Mouse (Mus musculus): ENCODE results near the gene Pglyrp1. TPM values are rescaled to one million over a fixed set of nuclear protein-coding genes. Genes with fewer than 3 reads are reported as not detected.

The Pglyrp1 gene
- total RNA-seq, 2 experiments from 2014 or later: 56.7 to 397 TPM

DNA sequence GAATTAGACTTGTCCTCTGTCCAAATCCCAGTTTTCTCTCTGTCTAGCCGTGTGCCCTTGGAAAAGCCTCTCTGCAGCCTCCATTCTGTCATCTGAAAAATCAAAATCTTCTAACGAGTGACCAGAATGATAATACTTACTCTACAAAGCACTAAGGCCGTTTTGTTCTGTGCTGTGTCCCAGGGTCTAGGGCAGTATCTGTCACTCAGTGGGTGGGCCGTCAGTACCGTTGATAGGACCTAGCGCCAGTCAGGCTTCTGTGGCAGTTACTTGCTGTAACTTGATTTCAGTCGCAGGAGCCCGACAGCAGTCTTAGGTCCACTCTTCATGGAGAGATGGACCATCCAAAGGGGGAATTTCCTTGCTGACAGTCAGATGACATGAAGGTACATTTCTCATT is 53.2 kb downstream of the Pglyrp1 start:
- no peak for ATAC-seq (replicated peaks; ENCODE audit: low FRiP score, poor library complexity, severe bottlenecking)

DNA sequence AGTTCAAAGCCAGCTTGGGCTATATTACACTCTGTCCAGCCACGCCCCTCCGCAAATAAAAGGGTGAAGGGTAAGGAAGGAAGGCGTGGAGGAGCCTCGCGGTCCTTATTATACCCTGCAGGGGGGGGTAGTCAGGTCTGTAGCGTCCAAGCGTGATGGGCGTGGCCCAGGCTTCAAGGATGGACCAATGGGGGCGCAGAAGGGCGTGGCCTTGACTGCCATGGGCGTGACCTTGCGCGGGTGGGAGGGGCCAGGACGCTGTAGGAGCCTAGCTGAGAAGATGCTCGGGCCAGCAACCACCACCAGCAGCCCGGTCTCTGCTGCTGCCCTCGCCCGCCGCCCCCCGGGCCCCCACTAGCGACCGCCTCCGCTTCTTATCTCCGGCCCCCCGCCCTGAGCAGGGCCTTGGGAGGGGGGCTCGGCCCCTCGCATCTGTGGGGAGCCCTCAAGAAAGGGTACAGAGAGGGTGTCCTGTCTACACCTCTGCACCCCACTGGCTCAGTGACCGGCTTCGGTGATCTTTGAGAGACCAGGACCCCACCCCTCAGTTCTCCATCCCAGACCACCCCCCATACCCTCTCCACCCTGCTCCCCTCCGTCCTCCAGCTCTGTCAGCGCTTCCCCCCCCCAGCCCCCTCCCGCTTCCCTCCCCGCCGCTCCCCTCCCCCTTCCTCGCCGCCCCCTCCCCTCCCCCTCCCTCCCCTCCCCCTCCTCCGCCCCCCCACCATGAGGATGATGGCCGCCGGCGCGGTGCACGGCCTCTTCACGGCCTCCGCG is 54.2 kb downstream of the Pglyrp1 start, which contains the start of gene Nova2:
TSS of gene Nova2 (plus strand) at position 727 of the 777 bp plus-strand sequence.
- peak; percentile 59 for ATAC-seq (replicated peaks; ENCODE audit: low FRiP score, poor library complexity, severe bottlenecking)

DNA sequence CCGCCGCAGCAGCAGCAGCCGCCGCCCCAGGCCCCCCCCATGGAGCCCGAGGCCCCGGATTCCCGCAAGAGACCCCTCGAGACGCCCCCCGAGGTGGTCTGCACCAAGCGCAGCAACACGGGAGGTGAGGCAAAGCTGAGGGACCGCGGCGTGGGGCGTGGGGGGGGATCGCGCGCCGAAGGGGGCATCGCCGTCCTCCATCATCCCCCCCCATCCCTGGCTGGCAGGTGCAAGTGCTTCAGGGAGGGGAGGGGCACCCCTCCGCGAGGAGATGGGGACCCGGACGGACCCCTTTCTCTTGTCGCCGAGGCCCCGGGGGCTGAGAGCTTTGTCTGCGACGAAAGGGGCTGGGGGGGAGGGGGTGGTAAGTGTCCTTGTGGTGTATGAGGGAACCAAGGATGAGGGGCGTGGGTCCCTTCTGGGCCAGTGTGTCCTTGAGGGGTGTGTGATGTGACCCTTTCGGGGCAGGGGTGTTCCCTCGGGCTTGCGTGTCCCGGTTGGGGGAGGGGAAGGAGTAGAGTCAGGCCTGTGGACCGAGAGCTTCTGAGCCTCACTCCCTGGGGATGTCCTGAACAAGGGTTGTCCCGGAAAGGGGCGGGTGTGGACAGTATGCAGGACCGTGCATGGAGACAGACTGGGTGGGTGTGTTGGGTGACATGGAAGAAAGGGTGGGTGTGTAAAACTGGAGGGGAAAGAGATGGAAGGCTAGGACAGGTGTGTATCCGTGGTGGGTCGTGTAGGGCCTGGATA is 55.1 kb downstream of the Pglyrp1 start:
- ATAC-seq (replicated peaks; ENCODE audit: low FRiP score, poor library complexity, severe bottlenecking): no peak

DNA sequence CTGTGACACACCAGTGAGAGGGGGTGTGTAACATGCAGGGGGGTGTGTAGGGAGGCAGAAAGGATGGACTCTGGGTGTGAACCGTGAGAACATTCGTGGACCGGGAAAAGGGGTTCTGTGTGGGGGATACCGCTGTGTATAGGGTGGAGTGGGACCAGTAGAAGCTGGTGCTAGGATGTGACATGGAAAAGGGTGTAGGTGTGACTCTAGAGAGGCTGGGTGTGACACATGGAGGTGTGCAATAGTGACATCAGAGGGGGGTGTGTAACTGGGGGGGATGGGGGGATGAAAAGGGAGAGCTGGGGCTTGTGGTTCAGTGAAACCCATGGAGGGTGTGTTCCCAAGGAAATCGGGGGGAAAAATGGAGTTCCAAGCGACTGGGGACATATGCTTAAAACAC is 55.8 kb downstream of the Pglyrp1 start:
- no peak for ATAC-seq (replicated peaks; ENCODE audit: low FRiP score, poor library complexity, severe bottlenecking)

DNA sequence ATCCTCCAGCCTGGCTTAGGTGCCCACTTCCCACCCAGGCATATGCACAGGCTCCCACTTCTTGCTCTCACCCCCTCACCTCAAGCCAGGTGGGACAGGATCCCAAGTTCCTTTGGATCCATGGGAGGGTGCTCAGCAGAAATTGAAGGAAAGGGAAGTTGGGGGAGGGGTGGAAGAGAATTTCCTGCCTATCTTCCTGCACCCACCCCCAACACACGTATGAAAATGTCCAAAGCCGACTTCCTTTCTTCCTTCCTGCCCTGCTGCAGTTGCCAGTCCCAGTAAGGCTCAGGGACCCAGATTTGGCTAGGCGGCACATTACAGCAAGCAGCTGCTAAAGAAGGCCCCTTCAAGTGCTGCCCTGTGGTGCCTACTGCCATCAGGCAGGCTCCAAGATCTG is 56.6 kb downstream of the Pglyrp1 start:
- no peak for ATAC-seq (replicated peaks; ENCODE audit: low FRiP score, poor library complexity, severe bottlenecking)

Other genes with a start within 250 kb of the Pglyrp1 start
- not detected in 2 replicates for gene Psg21, start 214.6 kb upstream of the Pglyrp1 start, total RNA-seq (2015; ENCODE audit: low replicate concordance)
- gene Psg21, start 214.6 kb upstream of the Pglyrp1 start, total RNA-seq (2017; ENCODE audit: low replicate concordance): not detected in 2 replicates
- gene Psg20, start 185.1 kb upstream of the Pglyrp1 start, total RNA-seq (2015; ENCODE audit: low replicate concordance): not detected in 2 replicates
- gene Psg20, start 185.1 kb upstream of the Pglyrp1 start, total RNA-seq (2017; ENCODE audit: low replicate concordance): not detected in 2 replicates
- gene Psg22, start 153.2 kb upstream of the Pglyrp1 start, total RNA-seq (2015; ENCODE audit: low replicate concordance): not detected in 2 replicates
- not detected in 2 replicates for gene Psg22, start 153.2 kb upstream of the Pglyrp1 start, total RNA-seq (2017; ENCODE audit: low replicate concordance)
- gene Psg19, start 72.8 kb upstream of the Pglyrp1 start, total RNA-seq (2015; ENCODE audit: low replicate concordance): 0.84 TPM in 1 of 2 replicates, not detected in the other
- gene Psg19, start 72.8 kb upstream of the Pglyrp1 start, total RNA-seq (2017; ENCODE audit: low replicate concordance): not detected in 2 replicates
- gene Psg17, start 49.7 kb upstream of the Pglyrp1 start, total RNA-seq (2015; ENCODE audit: low replicate concordance): not detected in 2 replicates
- gene Psg17, start 49.7 kb upstream of the Pglyrp1 start, total RNA-seq (2017; ENCODE audit: low replicate concordance): not detected in 2 replicates
- not detected in 2 replicates for gene Mill2, start 31.4 kb upstream of the Pglyrp1 start, total RNA-seq (2015; ENCODE audit: low replicate concordance)
- 0.42 TPM in 1 of 2 replicates, not detected in the other for gene Mill2, start 31.4 kb upstream of the Pglyrp1 start, total RNA-seq (2017; ENCODE audit: low replicate concordance)
- gene Ccdc61, start 39.1 kb downstream of the Pglyrp1 start, total RNA-seq (2015; ENCODE audit: low replicate concordance): 5.2 TPM in 1 of 2 replicates, not detected in the other
- 5.8 and 16.9 TPM in 2 replicates for gene Ccdc61, start 39.1 kb downstream of the Pglyrp1 start, total RNA-seq (2017; ENCODE audit: low replicate concordance)
- gene Nova2, start 54.6 kb downstream of the Pglyrp1 start, total RNA-seq (2015; ENCODE audit: low replicate concordance): not detected in 2 replicates
- not detected in 2 replicates for gene Nova2, start 54.6 kb downstream of the Pglyrp1 start, total RNA-seq (2017; ENCODE audit: low replicate concordance)
- not detected in 2 replicates for gene Nanos2, start 116.1 kb downstream of the Pglyrp1 start, total RNA-seq (2015; ENCODE audit: low replicate concordance)
- not detected in 2 replicates for gene Nanos2, start 116.1 kb downstream of the Pglyrp1 start, total RNA-seq (2017; ENCODE audit: low replicate concordance)
- not detected in 2 replicates for gene Mypop, start 119.9 kb downstream of the Pglyrp1 start, total RNA-seq (2015; ENCODE audit: low replicate concordance)
- 0.43 TPM in 1 of 2 replicates, not detected in the other for gene Mypop, start 119.9 kb downstream of the Pglyrp1 start, total RNA-seq (2017; ENCODE audit: low replicate concordance)
- gene Irf2bp1, start 132.7 kb downstream of the Pglyrp1 start, total RNA-seq (2015; ENCODE audit: low replicate concordance): 5.6 and 7.3 TPM in 2 replicates
- gene Irf2bp1, start 132.7 kb downstream of the Pglyrp1 start, total RNA-seq (2017; ENCODE audit: low replicate concordance): 0.77 and 3.9 TPM in 2 replicates
- gene Foxa3, start 152.2 kb downstream of the Pglyrp1 start, total RNA-seq (2015; ENCODE audit: low replicate concordance): not detected in 2 replicates
- gene Foxa3, start 152.2 kb downstream of the Pglyrp1 start, total RNA-seq (2017; ENCODE audit: low replicate concordance): not detected in 2 replicates
- 15.2 and 35.9 TPM in 2 replicates for gene Sympk, start 153.0 kb downstream of the Pglyrp1 start, total RNA-seq (2015; ENCODE audit: low replicate concordance)
- 7.8 and 21.0 TPM in 2 replicates for gene Sympk, start 153.0 kb downstream of the Pglyrp1 start, total RNA-seq (2017; ENCODE audit: low replicate concordance)
- not detected in 2 replicates for gene Rsph6a, start 183.4 kb downstream of the Pglyrp1 start, total RNA-seq (2015; ENCODE audit: low replicate concordance)
- gene Rsph6a, start 183.4 kb downstream of the Pglyrp1 start, total RNA-seq (2017; ENCODE audit: low replicate concordance): not detected in 2 replicates
- gene Dmwd, start 204.9 kb downstream of the Pglyrp1 start, total RNA-seq (2015; ENCODE audit: low replicate concordance): 1.9 and 3.1 TPM in 2 replicates
- gene Dmwd, start 204.9 kb downstream of the Pglyrp1 start, total RNA-seq (2017; ENCODE audit: low replicate concordance): 1.0 and 2.6 TPM in 2 replicates
- gene Dmpk, start 212.5 kb downstream of the Pglyrp1 start, total RNA-seq (2015; ENCODE audit: low replicate concordance): 3.8 TPM in 1 of 2 replicates, not detected in the other
- gene Dmpk, start 212.5 kb downstream of the Pglyrp1 start, total RNA-seq (2017; ENCODE audit: low replicate concordance): 4.3 and 6.0 TPM in 2 replicates
- 0.42 TPM in 1 of 2 replicates, not detected in the other for gene Six5, start 223.3 kb downstream of the Pglyrp1 start, total RNA-seq (2015; ENCODE audit: low replicate concordance)
- gene Six5, start 223.3 kb downstream of the Pglyrp1 start, total RNA-seq (2017; ENCODE audit: low replicate concordance): not detected in 2 replicates
- gene Gm4969, start 247.0 kb downstream of the Pglyrp1 start, total RNA-seq (2015; ENCODE audit: low replicate concordance): not detected in 2 replicates
- gene Gm4969, start 247.0 kb downstream of the Pglyrp1 start, total RNA-seq (2017; ENCODE audit: low replicate concordance): 0.28 TPM in 1 of 2 replicates, not detected in the other
- gene Fbxo46, start 248.5 kb downstream of the Pglyrp1 start, total RNA-seq (2015; ENCODE audit: low replicate concordance): 0.21 and 0.77 TPM in 2 replicates
- gene Fbxo46, start 248.5 kb downstream of the Pglyrp1 start, total RNA-seq (2017; ENCODE audit: low replicate concordance): 2.1 and 2.5 TPM in 2 replicates